Mouse (Mus musculus) MEL (cell line): ENCODE measurements around the gene Zfp74. TPM values are rescaled to one million over a fixed set of nuclear protein-coding genes. Genes with fewer than 3 reads are reported as not detected.
A peak's percentile ranks its signal among the peaks of the same experiment; 100 is the strongest.

Experiments used
- DNase-seq: peaks from one replicate; pipeline ENCODE4 v3.0.0; 2011; ENCODE audit warnings: low read depth, low spot score
- H3K27ac ChIP-seq: 2 replicates; pipeline ENCODE4 v1.5.1; 2012; ENCODE audit warnings: low read depth, mild to moderate bottlenecking, control low read depth, low read length, moderate library complexity; ENCODE audit not compliant: control insufficient read depth
- H3K27me3 ChIP-seq, 2 experiments: fragments of 150-350 bp in 1 of 2; sonication (generic) in 1 of 2; 2 replicates each; pipeline ENCODE4 v1.6.1; 2012; ENCODE audit warnings: low read length in 2 of 2, mild to moderate bottlenecking in 2 of 2, improper control_type of control experiment in 1 of 2, moderate library complexity in 1 of 2; ENCODE audit not compliant: insufficient read depth in 2 of 2, control insufficient read depth in 1 of 2
- H3K36me3 ChIP-seq, 2 experiments: 2 replicates each; pipeline ENCODE4 v1.6.1; 2012 to 2014; ENCODE audit warnings: low read length in 2 of 2, improper control_type of control experiment in 1 of 2, inconsistent platforms in 1 of 2, mild to moderate bottlenecking in 1 of 2; ENCODE audit not compliant: insufficient read depth in 2 of 2, control insufficient read depth in 1 of 2
- H3K4me1 ChIP-seq, 2 experiments: fragments of 150-350 bp in 1 of 2; sonication (generic) in 1 of 2; 2 replicates each; pipeline ENCODE4 v1.6.1; 2012; ENCODE audit warnings: low read length in 2 of 2, improper control_type of control experiment in 1 of 2, mild to moderate bottlenecking in 1 of 2; ENCODE audit not compliant: insufficient read depth in 2 of 2, control insufficient read depth in 1 of 2
- H3K4me3 ChIP-seq, 2 experiments: fragments of 150-350 bp in 1 of 2; sonication (generic) in 1 of 2; 2 replicates each; pipeline ENCODE4 v1.5.1; 2012; ENCODE audit warnings: low read depth in 2 of 2, low read length in 2 of 2, mild to moderate bottlenecking in 2 of 2, moderate library complexity in 2 of 2, control low read depth in 1 of 2, improper control_type of control experiment in 1 of 2; ENCODE audit not compliant: control insufficient read depth in 1 of 2, insufficient read depth in 1 of 2
- H3K79me2 ChIP-seq: 2 replicates; pipeline ENCODE4 v1.6.1; 2012; ENCODE audit warnings: mild to moderate bottlenecking, low read length, moderate library complexity; ENCODE audit not compliant: control insufficient read depth, poor library complexity, insufficient read depth
- H3K9ac ChIP-seq: 2 replicates; pipeline ENCODE4 v1.6.1; 2012; ENCODE audit warnings: low read depth, mild to moderate bottlenecking, control low read depth, low read length, moderate library complexity; ENCODE audit not compliant: control insufficient read depth, poor library complexity, severe bottlenecking
- H3K9me3 ChIP-seq: fragments of 150-350 bp; sonication (generic); replicated peaks from 2 replicates; pipeline ENCODE4 v1.6.1; 2012; ENCODE audit warnings: mild to moderate bottlenecking, low read length, improper control_type of control experiment, moderate library complexity; ENCODE audit not compliant: insufficient read depth
- CHD1 ChIP-seq: IDR thresholded peaks from 2 replicates; pipeline ENCODE4 v1.6.1; 2012; ENCODE audit warnings: low read depth, mild to moderate bottlenecking, inconsistent platforms, low read length, improper control_type of control experiment
- CHD2 ChIP-seq: IDR thresholded peaks from 2 replicates; pipeline ENCODE4 v1.6.1; 2011; ENCODE audit warnings: low read length, improper control_type of control experiment
- CTCF ChIP-seq, 3 experiments: IDR thresholded peaks in 2 of 3; conservative IDR thresholded peaks in 1 of 3; 2 replicates each; pipeline ENCODE4 v1.5.1; 2011 to 2012; ENCODE audit warnings: low read length in 3 of 3, low read depth in 2 of 3, mild to moderate bottlenecking in 2 of 3, improper control_type of control experiment in 1 of 3, inconsistent platforms in 1 of 3, mixed read lengths in 1 of 3, moderate library complexity in 1 of 3; ENCODE audit not compliant: control insufficient read depth in 1 of 3, insufficient read depth in 1 of 3, poor library complexity in 1 of 3, severe bottlenecking in 1 of 3
- E2F4 ChIP-seq: IDR thresholded peaks from 2 replicates; pipeline ENCODE4 v1.6.1; 2011; ENCODE audit warnings: low read depth, low read length, improper control_type of control experiment, borderline replicate concordance
- ELF1 ChIP-seq: IDR thresholded peaks from 2 replicates; pipeline ENCODE4 v1.6.1; 2014; ENCODE audit warnings: low read depth, mild to moderate bottlenecking, inconsistent platforms, low read length, improper control_type of control experiment, moderate library complexity
- ETS1 ChIP-seq: IDR thresholded peaks from 2 replicates; pipeline ENCODE4 v1.6.1; 2012; ENCODE audit warnings: low read depth, mild to moderate bottlenecking, inconsistent platforms, low read length, improper control_type of control experiment, moderate library complexity
- GABPA ChIP-seq: IDR thresholded peaks from 2 replicates; pipeline ENCODE4 v1.6.1; 2012; ENCODE audit warnings: low read depth, mild to moderate bottlenecking, inconsistent platforms, low read length, improper control_type of control experiment, moderate library complexity
- GATA1 ChIP-seq: IDR thresholded peaks from 2 replicates; pipeline ENCODE4 v1.6.1; 2011; ENCODE audit warnings: low read depth, low read length, improper control_type of control experiment
- JUND ChIP-seq: IDR thresholded peaks from 2 replicates; pipeline ENCODE4 v1.6.1; 2011; ENCODE audit warnings: low read depth, mild to moderate bottlenecking, improper control_type of control experiment, low read length
- KAT2A ChIP-seq: conservative IDR thresholded peaks from 2 replicates; pipeline ENCODE4 v1.6.1; 2012; ENCODE audit warnings: low read depth, low read length, improper control_type of control experiment, inconsistent platforms
- MAFK ChIP-seq: IDR thresholded peaks from 2 replicates; pipeline ENCODE4 v1.6.1; 2011; ENCODE audit warnings: low read depth, mild to moderate bottlenecking, low read length, improper control_type of control experiment, borderline replicate concordance
- MAX ChIP-seq: IDR thresholded peaks from 2 replicates; pipeline ENCODE4 v1.6.1; 2011; ENCODE audit warnings: low read length, improper control_type of control experiment
- MAZ ChIP-seq: IDR thresholded peaks from 2 replicates; pipeline ENCODE4 v1.6.1; 2012; ENCODE audit warnings: low read depth, mild to moderate bottlenecking, inconsistent platforms, low read length, improper control_type of control experiment
- MXI1 ChIP-seq: IDR thresholded peaks from 2 replicates; pipeline ENCODE4 v1.6.1; 2011; ENCODE audit warnings: mild to moderate bottlenecking, low read depth, low read length, improper control_type of control experiment
- MYB ChIP-seq: IDR thresholded peaks from 2 replicates; pipeline ENCODE4 v1.6.1; 2011; ENCODE audit warnings: mild to moderate bottlenecking, low read depth, low read length, improper control_type of control experiment
- MYC ChIP-seq: IDR thresholded peaks from 2 replicates; pipeline ENCODE4 v1.6.1; 2011; ENCODE audit warnings: low read depth, mild to moderate bottlenecking, low read length, improper control_type of control experiment, moderate library complexity
- NELFE ChIP-seq: IDR thresholded peaks from 2 replicates; pipeline ENCODE4 v1.6.1; 2011; ENCODE audit warnings: low read depth, low read length, improper control_type of control experiment
- NRF1 ChIP-seq: IDR thresholded peaks from 2 replicates; pipeline ENCODE4 v1.6.1; 2014; ENCODE audit warnings: low read depth, mild to moderate bottlenecking, inconsistent platforms, low read length, improper control_type of control experiment, moderate library complexity; ENCODE audit not compliant: poor library complexity, insufficient read depth, severe bottlenecking
- POLR2AphosphoS2 ChIP-seq: IDR thresholded peaks from 2 replicates; pipeline ENCODE4 v1.6.1; 2011; ENCODE audit warnings: low read length, improper control_type of control experiment
- RAD21 ChIP-seq: IDR thresholded peaks from 2 replicates; pipeline ENCODE4 v1.6.1; 2011; ENCODE audit warnings: mild to moderate bottlenecking, low read depth, low read length, improper control_type of control experiment
- RCOR1 ChIP-seq: IDR thresholded peaks from 2 replicates; pipeline ENCODE4 v1.6.1; 2012; ENCODE audit warnings: low read depth, mild to moderate bottlenecking, inconsistent platforms, low read length, improper control_type of control experiment
- SMC3 ChIP-seq: IDR thresholded peaks from 2 replicates; pipeline ENCODE4 v1.6.1; 2011; ENCODE audit warnings: low read depth, low read length, improper control_type of control experiment
- TBP ChIP-seq: IDR thresholded peaks from 2 replicates; pipeline ENCODE4 v1.8.0; 2011; ENCODE audit warnings: low read depth, low read length, improper control_type of control experiment
- USF1 ChIP-seq: IDR thresholded peaks from 2 replicates; pipeline ENCODE4 v1.6.1; 2014; ENCODE audit warnings: low read depth, mild to moderate bottlenecking, inconsistent platforms, low read length, improper control_type of control experiment, moderate library complexity
- USF2 ChIP-seq, 2 experiments: IDR thresholded peaks; 2 replicates each; pipeline ENCODE4 v1.6.1; 2011 to 2012; ENCODE audit warnings: improper control_type of control experiment in 2 of 2, low read length in 2 of 2, borderline replicate concordance in 1 of 2, inconsistent platforms in 1 of 2, low read depth in 1 of 2, mild to moderate bottlenecking in 1 of 2; ENCODE audit not compliant: insufficient read depth in 1 of 2
- ZKSCAN1 ChIP-seq: IDR thresholded peaks from 2 replicates; pipeline ENCODE4 v1.6.1; 2012; ENCODE audit warnings: low read depth, mild to moderate bottlenecking, inconsistent platforms, low read length, improper control_type of control experiment, moderate library complexity
- polyA plus RNA-seq, 2 experiments: library from polyadenylated mRNA; stranded (reverse) in 1 of 2; unstranded in 1 of 2; fragments of >175 nt in 1 of 2; fragments of >200 nt in 1 of 2; gene quantifications; 2 replicates each; pipeline versions ENCODE4 v1.2.1 to v1.2.4; 2012; ENCODE audit warnings: low replicate concordance in 2 of 2, low read depth in 1 of 2; ENCODE audit not compliant: insufficient read length in 2 of 2, insufficient read depth in 1 of 2, missing spikeins in 1 of 2
- total RNA-seq: library from RNA; depleted of rRNA; stranded (reverse); fragments of 300-350 nt; gene quantifications from 2 replicates; pipeline ENCODE4 v1.2.3, GENCODE M21; 2012

Zfp74 gene
- total and polyA plus RNA-seq, 3 experiments: 4.8 to 9.4 TPM; not detected in 1

- TF ChIP-seq ZKSCAN1 (no peak), POLR2AphosphoS2 (no peak), USF1 (no peak), MAZ (no peak), GATA1 (peak; percentile 50), MAX (peak; percentile 78), JUND (peak; percentile 96), MXI1 (peak; percentile 80), MYB (no peak), MAFK (no peak), USF2 (IDR thresholded peaks at IDR 0.05; ENCODE audit: borderline replicate concordance in 1 of 2, insufficient read depth in 1 of 2, low read depth in 1 of 2, low read length in 2 of 2) (no peak), RCOR1 (peak; percentile 41; the same call in 1 of the 2 replicates), KAT2A (no peak), CTCF (IDR thresholded peaks at IDR 0.05 in 2 of 3, conservative IDR thresholded peaks at IDR 0.05 in 1 of 3; ENCODE audit: control insufficient read depth in 1 of 3, insufficient read depth in 1 of 3, low read depth in 2 of 3, low read length in 3 of 3, poor library complexity in 1 of 3, severe bottlenecking in 1 of 3) (no peak), RAD21 (no peak), SMC3 (no peak), CHD2 (no peak)
These were observed 4.3 kb upstream of the Zfp74 start (continued) for GRCm38 (mm10) chr7:29958125-29958724.

- Histone ChIP-seq H3K4me1 (peaks cover 0 to 4% of the 10 kb centered on the region in 2 experiments; a peak in 2 of 4 replicates), H3K27ac (no peak overlapping the region), H3K36me3 (peaks cover 0 to 4% of the 10 kb centered on the region in 2 experiments; a peak in 2 of 4 replicates), H3K4me3 (no peak overlapping the region), H3K79me2 (peaks cover 2% of the 10 kb centered on the region; the same call in 1 of the 2 replicates), H3K27me3 (no peaks in the 10 kb centered on the region), H3K9me3 (no peaks in the 10 kb centered on the region), H3K9ac (no peak overlapping the region)
- no peak for DNase-seq
- TF ChIP-seq MAX (no peak), NELFE (no peak)
These were observed 2.4 kb upstream of the Zfp74 start for GRCm38 (mm10) chr7:29956257-29956656.

GRCm38 (mm10) chr7:29954731-29955130 is 842 bp upstream of the Zfp74 start:
- DNase-seq: peak; percentile 84
- Histone ChIP-seq H3K9ac (peak overlapping the region; percentile 85), H3K36me3 (peaks cover 0 to 4% of the 10 kb centered on the region in 2 experiments; a peak in 2 of 4 replicates), H3K79me2 (peaks cover 2% of the 10 kb centered on the region; the same call in 1 of the 2 replicates), H3K27ac (peak overlapping the region; percentile 74), H3K4me3 (peak overlapping the region; percentile 69 to 90), H3K4me1 (peaks cover 0 to 4% of the 10 kb centered on the region in 2 experiments; a peak in 2 of 4 replicates), H3K9me3 (no peaks in the 10 kb centered on the region), H3K27me3 (no peaks in the 10 kb centered on the region)
- TF ChIP-seq JUND (no peak), RCOR1 (no peak), NRF1 (no peak), E2F4 (no peak), NELFE (no peak), GABPA (no peak), USF2 (IDR thresholded peaks at IDR 0.05; ENCODE audit: borderline replicate concordance in 1 of 2, insufficient read depth in 1 of 2, low read depth in 1 of 2, low read length in 2 of 2) (no peak), ELF1 (no peak), MYC (0 out of 2 replicates have a peak, but pooled peaks have one; percentile 34), MAZ (no peak), ZKSCAN1 (no peak), CHD1 (no peak), CTCF (IDR thresholded peaks at IDR 0.05 in 2 of 3, conservative IDR thresholded peaks at IDR 0.05 in 1 of 3; ENCODE audit: control insufficient read depth in 1 of 3, insufficient read depth in 1 of 3, low read depth in 2 of 3, low read length in 3 of 3, poor library complexity in 1 of 3, severe bottlenecking in 1 of 3) (peak; percentile 63 to 72 (median 72)), POLR2AphosphoS2 (no peak), TBP (no peak), MXI1 (peak; percentile 21; the same call in 1 of the 2 replicates), ETS1 (0 out of 2 replicates have a peak, but pooled peaks have one; percentile 14), CHD2 (no peak)
